Mouse (Mus musculus): Measurements from ENCODE around the gene 4931406P16Rik. TPM values are rescaled to one million over a fixed set of nuclear protein-coding genes. Genes with fewer than 3 reads are reported as not detected.

Gene 4931406P16Rik
- polyA plus RNA-seq, 1 experiment from 2014 or later = 32.5 TPM

- Histone ChIP-seq H3K27me3 (no peaks in the 10 kb centered on the region), H3K4me3 (peak within 1 kb of the TSS; percentile 91), H3K4me2 (peak within 1 kb of the TSS; percentile 78), H3K36me3 (peaks cover 35% of the 10 kb centered on the region), H3K9ac (peak within 1 kb of the TSS; percentile 90), H3K4me1 (replicated peaks) (peaks cover 10% of the 10 kb centered on the region), H3K9me3 (no peaks in the 10 kb centered on the region), H3K27ac (replicated peaks) (peak within 1 kb of the TSS; percentile 70; the same call in 1 of the 2 replicates)
- 3% methylated on average over 70 of the region's 70 CpGs for WGBS
- peak; percentile 94 for ATAC-seq (ENCODE audit: low read depth)
Observed at GRCm38 (mm10) chr7:34196132-34197128, 116.9 kb downstream of the 4931406P16Rik start, which contains the start of gene Pdcd2l. TSS of gene Pdcd2l (minus strand) at chr7:34196661.

- no peak overlapping the region for H3K27ac ChIP-seq (replicated peaks)
- H3K4me2 ChIP-seq = peak overlapping the region; percentile 78
- peaks cover 27% of the 10 kb centered on the region for H3K36me3 ChIP-seq
- ATAC-seq (ENCODE audit: low read depth) = no peak
- peak overlapping the region; percentile 90 for H3K9ac ChIP-seq
- H3K4me3 ChIP-seq = peak overlapping the region; percentile 91
- WGBS = 52% methylated on average over 3 of the region's 3 CpGs
- H3K4me1 ChIP-seq (replicated peaks) = peaks cover 10% of the 10 kb centered on the region
- H3K9me3 ChIP-seq = no peaks in the 10 kb centered on the region
- H3K27me3 ChIP-seq = no peaks in the 10 kb centered on the region
Observed at GRCm38 (mm10) chr7:34195632-34196031, 117.7 kb downstream of the 4931406P16Rik start.

GRCm38 (mm10) chr7:34192825-34193224 is 120.5 kb downstream of the 4931406P16Rik start:
- WGBS = 90% methylated on average over 6 of the region's 6 CpGs
- H3K9ac ChIP-seq = no peak overlapping the region
- H3K4me3 ChIP-seq = no peak overlapping the region
- no peak overlapping the region for H3K27ac ChIP-seq (replicated peaks)
- no peaks in the 10 kb centered on the region for H3K9me3 ChIP-seq
- no peaks in the 10 kb centered on the region for H3K27me3 ChIP-seq
- H3K4me2 ChIP-seq = no peak overlapping the region
- no peak for ATAC-seq (ENCODE audit: low read depth)
- peaks cover 10% of the 10 kb centered on the region for H3K4me1 ChIP-seq (replicated peaks)
- peaks cover 45% of the 10 kb centered on the region for H3K36me3 ChIP-seq

- WGBS = 87% methylated on average over 12 of the region's 12 CpGs
Observed at GRCm38 (mm10) chr7:34189376-34189989, 123.9 kb downstream of the 4931406P16Rik start.

More at GRCm38 (mm10) chr7:34189376-34189989, 123.9 kb downstream of the 4931406P16Rik start:
- ATAC-seq (ENCODE audit: low read depth) = no peak
- Histone ChIP-seq H3K27me3 (no peaks in the 10 kb centered on the region), H3K9ac (no peak overlapping the region), H3K36me3 (peaks cover 75% of the 10 kb centered on the region), H3K4me2 (no peak overlapping the region), H3K4me1 (replicated peaks) (no peaks in the 10 kb centered on the region), H3K9me3 (no peaks in the 10 kb centered on the region), H3K27ac (replicated peaks) (no peak overlapping the region), H3K4me3 (no peak overlapping the region)

Other genes starting within 250 kb of the 4931406P16Rik start
- gene Scgb1b30, start 218.1 kb downstream of the 4931406P16Rik start, polyA plus RNA-seq (2015; fragmentation: Nextera tagmentation; extraction: Ambion mirVana) = not detected in 2 replicates
- 3.2 and 5.2 TPM in 2 replicates for gene Wtip, start 180.3 kb downstream of the 4931406P16Rik start, polyA plus RNA-seq (2015; fragmentation: Nextera tagmentation; extraction: Ambion mirVana)
- 188 and 193 TPM in 2 replicates for gene Uba2, start 144.0 kb downstream of the 4931406P16Rik start, polyA plus RNA-seq (2015; fragmentation: Nextera tagmentation; extraction: Ambion mirVana)
- 77.9 and 83.8 TPM in 2 replicates for gene Pdcd2l, start 116.9 kb downstream of the 4931406P16Rik start, polyA plus RNA-seq (2015; fragmentation: Nextera tagmentation; extraction: Ambion mirVana)
- 209 and 242 TPM in 2 replicates for gene Gpi1, start 83.2 kb downstream of the 4931406P16Rik start, polyA plus RNA-seq (2015; fragmentation: Nextera tagmentation; extraction: Ambion mirVana)
- gene Gm6096, start 62.5 kb downstream of the 4931406P16Rik start, polyA plus RNA-seq (2015; fragmentation: Nextera tagmentation; extraction: Ambion mirVana) = not detected in 2 replicates
- 58.9 and 73.1 TPM in 2 replicates for gene Lsm14a, start 79.8 kb upstream of the 4931406P16Rik start, polyA plus RNA-seq (2015; fragmentation: Nextera tagmentation; extraction: Ambion mirVana)